Mouse (Mus musculus) gastrocnemius, adult 2 months (tissue): ENCODE results near the gene Ltbp1. TPM values are rescaled to one million over a fixed set of nuclear protein-coding genes. Genes with fewer than 3 reads are reported as not detected.

ENCODE experiments used
- DNase-seq: peaks from one replicate; pipeline ENCODE4 v3.0.0; 2022
- H3K27ac ChIP-seq: fragments of 200-600 bp; 2 replicates; pipeline ENCODE4 v1.8.1; 2022; ENCODE audit warnings: mild to moderate bottlenecking
- H3K4me3 ChIP-seq: fragments of 200-600 bp; 2 replicates; pipeline ENCODE4 v1.8.1; 2022; ENCODE audit warnings: mild to moderate bottlenecking, moderate library complexity
- CTCF ChIP-seq: fragments of 200-600 bp; IDR thresholded peaks from 2 replicates; pipeline ENCODE4 v1.8.1; 2022; ENCODE audit warnings: antibody characterized with exemption, mild to moderate bottlenecking, moderate library complexity
- intact Hi-C: fragments of 180-260 bp; cut with DNase I; formaldehyde crosslinking; loops from one replicate; pipeline ENCODE4 v1.15.1; 2025
- total RNA-seq, 2 experiments: library from RNA; stranded (reverse); gene quantifications; 2 replicates each; pipeline ENCODE4 v1.2.3; 2021

The Ltbp1 gene
- total RNA-seq, 2 experiments from 2014 or later: 8.9 to 11.0 TPM

DNA sequence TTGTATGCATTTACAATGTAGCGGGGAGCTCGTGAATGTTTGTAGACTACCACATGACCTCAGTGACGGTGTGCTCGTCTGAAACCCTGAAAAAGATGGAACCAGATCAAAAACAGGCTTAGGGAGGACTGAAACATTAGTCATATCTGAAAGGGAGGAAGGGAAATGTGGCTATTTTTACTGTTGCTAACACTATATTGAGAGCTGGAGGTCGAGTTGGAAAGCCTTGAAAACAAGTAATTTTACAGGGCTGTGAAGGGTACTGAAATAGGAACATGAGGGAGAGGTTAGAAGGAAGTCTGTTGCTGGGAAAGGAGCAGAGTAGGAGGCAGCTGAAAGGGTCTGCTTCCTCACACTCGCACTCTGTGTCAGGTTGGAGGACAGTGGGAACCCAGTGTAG is 147.7 kb downstream of the Ltbp1 start:
- no peak for DNase-seq
- Histone ChIP-seq H3K27ac (no peak overlapping the region), H3K4me3 (no peak overlapping the region)
- TF ChIP-seq CTCF: no peak
- intact Hi-C loops: no loop called here

DNA sequence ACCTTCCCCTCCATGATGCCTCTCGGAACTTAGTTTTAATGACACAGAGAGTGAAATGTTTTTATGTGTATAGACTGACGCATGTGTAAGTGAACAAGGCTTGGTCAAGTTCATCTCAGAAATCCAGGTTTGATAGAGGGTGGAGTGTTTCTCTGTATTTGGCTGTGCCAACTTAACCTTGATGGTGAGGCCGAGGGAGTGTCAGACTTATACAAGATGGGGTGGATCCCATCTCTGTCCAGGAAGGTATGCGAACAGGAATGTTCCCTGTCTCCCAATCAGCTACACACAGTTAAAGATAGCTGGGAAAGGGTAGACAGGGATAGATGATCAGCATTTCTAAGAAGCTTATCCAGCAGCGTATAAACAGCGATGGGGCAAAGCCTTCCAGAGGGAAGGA is 153.0 kb downstream of the Ltbp1 start:
- no peak overlapping the region for H3K4me3 ChIP-seq
- no peak for DNase-seq
- intact Hi-C loops: no loop called here
- H3K27ac ChIP-seq: no peak overlapping the region
- TF ChIP-seq CTCF: no peak

DNA sequence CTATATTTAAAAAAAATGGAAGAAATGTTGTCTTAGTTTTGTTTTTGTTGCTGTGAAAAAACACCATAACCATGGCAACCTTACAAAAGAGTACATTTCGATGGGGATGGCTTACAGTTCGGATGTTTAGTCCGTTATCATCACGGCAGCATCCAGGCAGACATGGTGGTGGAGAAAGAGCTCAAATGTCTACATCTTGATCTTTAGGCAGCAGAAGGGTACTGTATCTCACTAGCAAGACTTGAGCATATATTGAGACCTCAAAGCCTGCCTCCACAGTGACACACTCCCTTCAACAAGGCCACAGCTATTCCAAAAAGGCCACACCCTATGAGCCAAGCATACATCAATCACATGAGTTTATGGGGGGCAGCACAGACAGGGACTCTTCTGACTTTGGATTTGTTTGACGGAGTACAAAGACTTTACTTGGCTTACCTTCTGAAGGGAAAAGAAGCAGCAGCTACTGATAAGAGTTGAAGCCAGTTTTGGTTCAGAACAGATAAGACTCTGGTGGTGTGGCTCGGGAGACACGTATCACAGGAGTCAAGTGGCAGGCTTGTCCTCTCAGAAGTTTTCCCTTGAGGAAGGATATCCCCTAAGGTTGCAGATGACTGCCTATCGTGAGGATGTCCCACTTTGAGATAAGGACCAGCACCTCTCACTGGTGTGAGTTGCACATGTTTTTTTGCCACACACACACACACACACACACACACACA is 153.9 kb downstream of the Ltbp1 start:
- intact Hi-C loops: no loop called here
- no peak for TF ChIP-seq CTCF
- Histone ChIP-seq H3K27ac (no peak overlapping the region), H3K4me3 (no peak overlapping the region)
- no peak for DNase-seq

DNA sequence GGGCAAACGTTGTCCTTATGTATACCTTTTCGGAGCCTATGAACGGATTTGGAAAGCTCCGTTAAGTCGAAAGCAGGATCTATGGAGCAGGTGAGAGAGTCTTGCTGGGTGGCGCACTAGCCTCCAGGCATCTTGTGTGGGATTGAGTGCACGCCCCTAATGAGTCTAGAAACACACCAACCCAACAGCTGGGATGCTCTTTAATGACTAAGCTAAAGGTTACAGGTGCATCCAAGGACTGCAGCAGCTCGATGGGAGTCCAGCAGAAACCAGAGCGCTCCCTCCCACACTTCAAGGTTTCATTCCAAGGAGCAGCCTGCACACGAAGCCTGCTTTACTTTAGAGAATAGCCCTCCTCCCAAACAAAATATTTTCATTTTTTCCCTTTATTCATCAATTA is 155.7 kb downstream of the Ltbp1 start:
- DNase-seq: no peak
- intact Hi-C loops: no loop called here
- Histone ChIP-seq H3K4me3 (no peak overlapping the region), H3K27ac (no peak overlapping the region)
- no peak for TF ChIP-seq CTCF

DNA sequence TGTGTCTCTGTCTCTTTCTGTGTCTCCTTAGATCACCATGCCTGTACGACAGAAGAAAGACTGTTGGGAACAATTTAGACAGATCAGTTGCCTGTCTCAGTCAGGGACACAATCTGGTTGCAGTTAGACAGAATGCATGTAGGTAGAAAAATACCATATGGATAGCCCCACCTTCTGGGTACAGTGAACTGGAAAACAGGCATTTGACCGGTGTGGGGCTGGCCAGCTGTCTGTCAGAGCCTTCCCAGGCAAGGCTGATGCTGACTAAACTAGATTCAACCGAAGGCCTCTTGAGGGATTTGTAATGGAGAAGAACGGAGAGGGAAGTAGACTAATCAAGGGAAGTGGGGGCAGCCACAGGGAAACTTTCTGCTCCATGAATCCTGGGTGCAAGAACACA is 156.6 kb downstream of the Ltbp1 start:
- intact Hi-C loops: no loop called here
- Histone ChIP-seq H3K4me3 (no peak overlapping the region), H3K27ac (no peak overlapping the region)
- no peak for DNase-seq
- TF ChIP-seq CTCF: no peak

DNA sequence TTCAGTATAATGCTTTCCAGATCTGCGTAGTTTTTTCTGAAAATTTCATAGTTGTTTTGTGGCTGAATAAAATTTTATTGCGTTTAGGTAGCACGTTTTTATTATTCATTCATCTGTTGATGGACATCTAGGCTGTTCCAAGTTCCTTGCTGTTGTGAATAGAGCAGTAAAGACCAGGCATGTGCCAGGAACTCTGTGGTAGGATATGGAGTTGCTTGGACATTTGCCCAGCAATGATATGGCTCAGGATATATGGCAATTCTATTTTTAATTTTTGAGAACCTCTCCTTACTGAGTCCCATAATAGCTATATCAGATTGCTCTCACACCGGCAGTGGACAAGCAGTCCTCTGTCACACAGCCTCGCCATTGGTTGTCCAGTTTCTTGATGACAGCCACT is 159.2 kb downstream of the Ltbp1 start:
- no peak overlapping the region for H3K27ac ChIP-seq

DNA sequence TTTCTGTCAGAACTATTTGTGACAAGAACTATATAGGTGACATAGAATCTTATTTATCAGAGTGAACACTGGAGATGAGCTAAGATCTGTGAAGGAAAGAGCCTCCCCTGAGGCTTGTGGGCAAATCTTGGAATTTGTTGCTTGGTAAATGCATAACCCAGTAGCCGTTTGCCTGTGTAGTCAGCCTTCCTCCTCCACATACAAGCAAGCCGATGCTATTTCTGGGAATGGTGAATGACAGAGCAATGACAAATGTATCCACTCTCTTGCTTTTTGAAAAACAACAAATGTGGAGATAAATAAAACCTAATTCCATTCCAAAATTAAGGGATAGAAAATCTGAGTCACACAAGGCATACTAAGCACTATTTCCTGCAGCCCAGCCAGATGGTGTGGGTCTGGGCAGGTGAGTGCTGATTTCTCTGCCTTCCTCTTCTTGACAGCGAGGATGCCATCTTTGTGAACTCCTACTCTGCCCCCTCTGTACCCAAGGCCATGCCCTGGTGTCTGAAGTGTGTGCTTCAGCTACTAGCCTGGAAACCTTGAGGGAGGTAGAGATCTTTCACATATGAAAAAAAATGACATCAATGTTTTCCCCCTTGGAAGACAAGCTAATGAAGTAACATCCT is 163.3 kb downstream of the Ltbp1 start:
- Histone ChIP-seq H3K4me3 (no peak overlapping the region), H3K27ac (no peak overlapping the region)
- DNase-seq: no peak
- intact Hi-C loops: no loop called here
- TF ChIP-seq CTCF: no peak

More for the DNA sequence above, 159.2 kb downstream of the Ltbp1 start:
- H3K4me3 ChIP-seq: no peak overlapping the region
- DNase-seq: no peak
- intact Hi-C loops: no loop called here
- no peak for TF ChIP-seq CTCF

DNA sequence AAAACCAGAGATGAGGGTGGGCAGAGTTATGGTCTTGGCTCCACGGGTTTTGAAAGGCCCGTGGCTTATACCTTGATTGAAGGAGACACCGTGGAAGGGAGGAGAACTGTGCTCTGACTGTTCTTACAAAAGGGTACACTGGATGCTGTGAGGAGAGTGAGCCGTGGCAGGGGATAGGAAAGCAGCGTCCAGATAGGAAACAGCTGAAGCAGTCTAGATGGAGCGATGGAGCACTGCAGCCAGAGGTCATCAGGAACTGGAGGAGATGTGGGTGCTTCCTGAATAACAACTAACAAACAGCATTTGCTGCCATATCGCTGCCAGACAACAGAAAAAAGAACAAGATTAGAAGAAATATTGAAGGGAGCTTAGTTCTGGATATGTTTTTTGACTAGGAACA is 166.3 kb downstream of the Ltbp1 start:
- DNase-seq: no peak
- no peak overlapping the region for H3K27ac ChIP-seq
- no peak for TF ChIP-seq CTCF
- H3K4me3 ChIP-seq: no peak overlapping the region
- intact Hi-C loops: no loop called here

DNA sequence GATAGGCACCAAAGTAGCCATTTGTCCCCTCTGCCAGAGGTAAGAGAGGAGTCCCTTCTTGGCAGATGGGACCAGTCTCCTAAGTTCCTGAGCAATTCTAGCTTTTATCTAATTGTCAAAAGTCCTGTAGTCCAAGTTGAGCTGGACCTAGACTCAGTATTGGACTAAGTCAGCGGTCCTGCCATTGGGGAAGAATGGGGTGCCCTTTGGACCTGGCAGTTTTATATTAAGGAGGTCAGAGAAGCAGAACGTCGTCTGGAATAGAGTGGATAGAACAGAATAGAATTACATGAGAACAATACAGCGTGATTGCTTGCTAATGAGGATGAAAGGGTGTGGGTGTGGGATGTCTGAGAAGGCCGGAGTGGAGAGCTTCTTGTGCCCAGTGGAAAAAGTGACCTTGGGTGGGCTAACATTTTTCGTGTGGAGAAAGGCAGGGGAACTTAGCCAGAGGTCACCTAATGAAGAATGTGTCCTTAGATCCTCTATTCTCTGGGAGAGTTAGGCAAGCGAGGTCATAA is 167.4 kb downstream of the Ltbp1 start:
- intact Hi-C loops: no loop called here
- no peak for DNase-seq
- Histone ChIP-seq H3K4me3 (no peak overlapping the region), H3K27ac (no peak overlapping the region)
- no peak for TF ChIP-seq CTCF

DNA sequence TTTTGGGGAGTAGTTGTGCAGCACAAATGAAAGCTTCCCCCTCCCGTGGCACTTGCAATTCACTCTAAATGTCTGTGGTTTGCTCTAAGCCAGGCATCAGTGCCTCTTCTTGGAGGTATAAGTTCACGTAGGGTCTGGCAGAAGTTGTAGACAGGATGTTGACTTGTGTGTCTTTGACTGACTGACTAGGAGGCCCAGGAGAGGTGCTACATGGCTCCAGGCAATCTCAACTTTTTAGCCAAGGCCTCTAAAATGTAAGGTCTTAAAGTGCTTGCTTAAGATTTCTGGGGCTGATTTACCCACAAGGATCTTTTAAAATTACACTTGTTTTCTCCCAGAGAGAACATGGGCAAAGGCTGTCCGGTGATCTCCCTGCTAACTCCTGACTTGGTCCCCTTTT is 169.1 kb downstream of the Ltbp1 start:
- TF ChIP-seq CTCF: no peak
- Histone ChIP-seq H3K27ac (no peak overlapping the region), H3K4me3 (no peak overlapping the region)
- DNase-seq: no peak
- intact Hi-C loops: no loop called here

DNA sequence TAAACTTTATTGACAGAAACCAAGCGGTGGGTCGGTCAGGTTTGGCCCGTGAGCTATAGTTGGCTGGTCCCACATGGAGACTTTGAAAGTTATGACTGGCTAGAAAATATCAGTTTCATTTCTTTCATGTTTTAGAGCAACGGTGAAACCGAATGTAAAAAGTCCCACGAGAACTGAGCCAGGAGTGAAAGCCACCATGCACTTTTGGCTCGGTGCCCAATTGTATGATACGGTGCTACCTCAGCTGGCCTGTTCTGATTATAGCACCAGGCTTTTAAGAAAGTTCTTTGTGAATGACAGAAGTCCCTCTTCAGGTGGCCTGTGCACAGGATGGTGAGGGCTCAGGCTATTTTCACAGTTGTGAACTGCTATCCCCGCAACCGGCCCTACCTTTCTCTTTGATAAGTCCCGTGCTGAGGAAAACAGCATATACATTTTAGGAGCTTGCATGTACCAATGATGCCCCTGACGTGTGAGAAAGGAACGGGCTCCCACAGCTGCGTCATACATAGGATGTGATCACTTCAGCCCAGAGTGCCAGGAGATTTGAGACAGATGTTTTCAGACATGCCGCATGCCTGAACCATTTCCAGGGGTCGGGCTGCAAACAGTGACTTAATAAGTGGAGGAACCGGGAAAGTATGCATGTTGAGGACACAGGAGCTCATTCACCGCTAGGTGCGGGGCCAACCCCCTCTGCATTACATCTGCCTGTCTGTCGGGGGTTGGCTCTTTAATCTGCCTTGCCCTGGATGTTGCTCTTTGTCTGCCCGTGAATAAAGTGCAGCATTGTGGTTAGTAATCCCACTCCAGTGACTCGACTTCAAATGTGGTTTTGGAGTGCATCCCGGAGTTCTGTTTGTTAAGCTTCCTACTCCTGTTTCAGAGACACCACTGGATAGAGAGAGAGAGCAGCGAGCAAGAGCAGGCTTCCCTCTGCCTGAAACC is 172.8 kb downstream of the Ltbp1 start:
- peak overlapping the region; percentile 62 for H3K27ac ChIP-seq

DNA sequence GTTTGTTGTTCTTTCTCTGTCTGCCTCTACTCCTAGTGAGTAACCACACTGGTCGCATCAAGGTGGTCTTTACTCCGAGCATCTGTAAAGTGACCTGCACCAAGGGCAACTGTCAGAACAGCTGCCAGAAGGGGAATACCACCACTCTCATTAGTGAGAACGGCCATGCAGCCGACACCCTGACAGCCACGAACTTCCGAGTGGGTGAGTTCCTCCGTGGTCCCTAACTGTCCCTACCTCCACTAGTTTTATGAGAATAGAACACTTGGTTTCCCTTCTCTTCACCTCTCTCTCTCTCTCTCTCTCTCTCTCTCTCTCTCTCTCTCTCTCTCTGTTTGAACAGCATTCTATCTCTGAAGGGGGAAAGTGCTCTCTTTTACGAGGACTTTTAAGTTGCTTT is 173.6 kb downstream of the Ltbp1 start:
- peak overlapping the region; percentile 62 for H3K4me3 ChIP-seq
- TF ChIP-seq CTCF: no peak
- H3K27ac ChIP-seq: peak overlapping the region; percentile 62
- DNase-seq: no peak
- intact Hi-C loops: no loop called here

More for the DNA sequence above, 172.8 kb downstream of the Ltbp1 start:
- peak overlapping the region; percentile 62 for H3K4me3 ChIP-seq
- no peak for TF ChIP-seq CTCF
- DNase-seq: peak; percentile 46
- intact Hi-C loops: no loop called here

DNA sequence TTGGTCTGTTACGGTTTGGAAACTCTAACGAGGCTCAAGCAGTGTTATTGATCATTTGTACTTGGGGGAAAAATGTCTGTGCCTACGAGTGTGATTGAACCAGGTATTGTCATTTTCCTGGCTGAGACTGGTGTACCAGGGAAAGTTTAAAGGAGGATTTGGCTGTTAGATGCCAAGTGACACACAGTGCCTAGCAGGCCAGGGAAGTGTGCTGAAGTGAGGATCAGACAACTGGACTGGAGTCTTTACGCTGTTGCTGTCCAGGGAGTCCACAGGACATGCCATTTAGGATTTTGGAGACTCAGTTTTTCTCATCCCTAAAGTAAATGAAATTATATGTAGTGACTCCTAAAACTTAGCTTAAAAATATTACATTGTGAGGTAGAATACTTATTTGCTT is 174.9 kb downstream of the Ltbp1 start:
- no peak overlapping the region for H3K4me3 ChIP-seq
- intact Hi-C loops: no loop called here

More for the DNA sequence above, 174.9 kb downstream of the Ltbp1 start:
- no peak for DNase-seq
- no peak overlapping the region; the same call in 1 of the 2 replicates for H3K27ac ChIP-seq
- TF ChIP-seq CTCF: no peak
